Mouse (Mus musculus): ENCODE data around the gene Wbp1l. TPM values are rescaled to one million over a fixed set of nuclear protein-coding genes. Genes with fewer than 3 reads are reported as not detected.
A peak's percentile ranks its signal among the peaks of the same experiment; 100 is the strongest.
"Not testable (repeated sequence)": the region's sequence is repeated elsewhere in the genome, so short reads cannot be mapped to it uniquely, and the experiment has no call there.

Gene Wbp1l
- polyA plus RNA-seq, 1 experiment from 2014 or later = 31.7 TPM

- ATAC-seq (ENCODE audit: low FRiP score) = no peak
- Histone ChIP-seq H3K36me3 (replicated peaks; ENCODE audit: control insufficient read depth, insufficient read depth) (0 out of 2 replicates have a peak, but pooled peaks cover 6% of the 10 kb centered on the region), H3K4me2 (replicated peaks) (no peak overlapping the region), H3K9me3 (ENCODE audit: control insufficient read depth, low read length) (no peaks in the 10 kb centered on the region), H3K27ac (no peak overlapping the region), H3K9ac (no peak overlapping the region), H3K27me3 (ENCODE audit: control insufficient read depth, insufficient read depth, low read length) (no peaks in the 10 kb centered on the region), H3K4me1 (replicated peaks; ENCODE audit: control insufficient read depth, insufficient read depth, low read length) (no peaks in the 10 kb centered on the region), H3K4me3 (replicated peaks; ENCODE audit: low read length) (no peak overlapping the region)
- 69% methylated on average over 14 of the region's 14 CpGs for WGBS
- no peak for DNase-seq (ENCODE audit: low spot score)
These were observed 34.8 kb upstream of the Wbp1l start for GRCm38 (mm10) chr19:46564043-46564462.

GRCm38 (mm10) chr19:46571211-46571877, 27.5 kb upstream of the Wbp1l start:
- peaks cover 18% of the 10 kb centered on the region; the same call in 1 of the 2 replicates for H3K4me1 ChIP-seq (replicated peaks; ENCODE audit: control insufficient read depth, insufficient read depth, low read length)
- H3K9me3 ChIP-seq (ENCODE audit: control insufficient read depth, low read length); ATAC-seq (ENCODE audit: low FRiP score); H3K27me3 ChIP-seq (ENCODE audit: control insufficient read depth, insufficient read depth, low read length); DNase-seq (ENCODE audit: low spot score); H3K36me3 ChIP-seq (replicated peaks; ENCODE audit: control insufficient read depth, insufficient read depth): not testable (repeated sequence)
- WGBS = 75% methylated on average over 3 of the region's 3 CpGs
- peak overlapping the region; percentile 78 for H3K9ac ChIP-seq
- 0 out of 2 replicates have a peak overlapping the region, but pooled peaks have one; percentile 82 for H3K27ac ChIP-seq
- peak overlapping the region; percentile 74 for H3K4me3 ChIP-seq (replicated peaks; ENCODE audit: low read length)
- H3K4me2 ChIP-seq (replicated peaks) = peak overlapping the region; percentile 87

GRCm38 (mm10) chr19:46571878-46572244, 27.0 kb upstream of the Wbp1l start:
- no peak for ATAC-seq (ENCODE audit: low FRiP score)
- Histone ChIP-seq H3K4me1 (replicated peaks; ENCODE audit: control insufficient read depth, insufficient read depth, low read length) (peaks cover 18% of the 10 kb centered on the region; the same call in 1 of the 2 replicates), H3K27ac (peak overlapping the region; percentile 82; the same call in 1 of the 2 replicates), H3K4me3 (replicated peaks; ENCODE audit: low read length) (peak overlapping the region; percentile 74), H3K9me3 (ENCODE audit: control insufficient read depth, low read length) (no peaks in the 10 kb centered on the region), H3K36me3 (replicated peaks; ENCODE audit: control insufficient read depth, insufficient read depth) (0 out of 2 replicates have a peak, but pooled peaks cover 3% of the 10 kb centered on the region), H3K9ac (peak overlapping the region; percentile 78), H3K27me3 (ENCODE audit: control insufficient read depth, insufficient read depth, low read length) (no peaks in the 10 kb centered on the region), H3K4me2 (replicated peaks) (peak overlapping the region; percentile 87)
- peak; percentile 37 for DNase-seq (ENCODE audit: low spot score)
- 11% methylated on average over 10 of the region's 10 CpGs for WGBS

- H3K36me3 ChIP-seq (replicated peaks; ENCODE audit: control insufficient read depth, insufficient read depth) = 0 out of 2 replicates have a peak, but pooled peaks cover 2% of the 10 kb centered on the region
- under 1% methylated on average over 17 of the region's 17 CpGs for WGBS
- DNase-seq (ENCODE audit: low spot score) (no peak), ATAC-seq (ENCODE audit: low FRiP score) (0 out of 2 replicates have a peak, but pooled peaks have one; percentile 16)
- H3K9me3 ChIP-seq (ENCODE audit: control insufficient read depth, low read length) = no peaks in the 10 kb centered on the region
- H3K9ac ChIP-seq = peak overlapping the region; percentile 78
- peaks cover 18% of the 10 kb centered on the region; the same call in 1 of the 2 replicates for H3K4me1 ChIP-seq (replicated peaks; ENCODE audit: control insufficient read depth, insufficient read depth, low read length)
- no peaks in the 10 kb centered on the region for H3K27me3 ChIP-seq (ENCODE audit: control insufficient read depth, insufficient read depth, low read length)
- peak overlapping the region; percentile 82 for H3K27ac ChIP-seq
- peak overlapping the region; percentile 74 for H3K4me3 ChIP-seq (replicated peaks; ENCODE audit: low read length)
- H3K4me2 ChIP-seq (replicated peaks) = peak overlapping the region; percentile 87
These were observed 26.3 kb upstream of the Wbp1l start for GRCm38 (mm10) chr19:46572548-46572947.

- H3K27ac ChIP-seq = peak within 1 kb of the TSS; percentile 82
- H3K9ac ChIP-seq = peak within 1 kb of the TSS; percentile 78
- under 1% methylated on average over 66 of the region's 67 CpGs for WGBS
- ATAC-seq (ENCODE audit: low FRiP score) = peak; percentile 97
- H3K27me3 ChIP-seq (ENCODE audit: control insufficient read depth, insufficient read depth, low read length) = no peaks in the 10 kb centered on the region
- peak within 1 kb of the TSS; percentile 74 for H3K4me3 ChIP-seq (replicated peaks; ENCODE audit: low read length)
- H3K4me1 ChIP-seq (replicated peaks; ENCODE audit: control insufficient read depth, insufficient read depth, low read length) = peaks cover 18% of the 10 kb centered on the region; the same call in 1 of the 2 replicates
- no peaks in the 10 kb centered on the region for H3K36me3 ChIP-seq (replicated peaks; ENCODE audit: control insufficient read depth, insufficient read depth)
- H3K4me2 ChIP-seq (replicated peaks) = peak within 1 kb of the TSS; percentile 87
- no peaks in the 10 kb centered on the region for H3K9me3 ChIP-seq (ENCODE audit: control insufficient read depth, low read length)
- DNase-seq (ENCODE audit: low spot score) = peak; percentile 96
These were observed 25.6 kb upstream of the Wbp1l start, which contains the start of the genes Arl3 and Sfxn2 for GRCm38 (mm10) chr19:46572951-46573937. Gene Arl3 (minus strand): TSS chr19:46573198. Gene Sfxn2 (plus strand): TSS chr19:46573365.

GRCm38 (mm10) chr19:46573990-46574389, 24.9 kb upstream of the Wbp1l start:
- Histone ChIP-seq H3K27me3 (ENCODE audit: control insufficient read depth, insufficient read depth, low read length) (no peaks in the 10 kb centered on the region), H3K9me3 (ENCODE audit: control insufficient read depth, low read length) (no peaks in the 10 kb centered on the region), H3K36me3 (replicated peaks; ENCODE audit: control insufficient read depth, insufficient read depth) (no peaks in the 10 kb centered on the region), H3K27ac (no peak overlapping the region), H3K4me3 (replicated peaks; ENCODE audit: low read length) (peak overlapping the region; percentile 74), H3K4me2 (replicated peaks) (peak overlapping the region; percentile 68), H3K4me1 (replicated peaks; ENCODE audit: control insufficient read depth, insufficient read depth, low read length) (peaks cover 18% of the 10 kb centered on the region; the same call in 1 of the 2 replicates), H3K9ac (peak overlapping the region; percentile 59; the same call in 1 of the 2 replicates)
- WGBS = 54% methylated on average over 6 of the region's 6 CpGs
- ATAC-seq (ENCODE audit: low FRiP score) (no peak), DNase-seq (ENCODE audit: low spot score) (no peak)

GRCm38 (mm10) chr19:46575196-46575595, 23.7 kb upstream of the Wbp1l start:
- DNase-seq (ENCODE audit: low spot score) (no peak), ATAC-seq (ENCODE audit: low FRiP score) (no peak)
- no peak overlapping the region for H3K9ac ChIP-seq
- no peaks in the 10 kb centered on the region for H3K36me3 ChIP-seq (replicated peaks; ENCODE audit: control insufficient read depth, insufficient read depth)
- H3K4me2 ChIP-seq (replicated peaks) = 0 out of 2 replicates have a peak overlapping the region, but pooled peaks have one; percentile 9
- no peak overlapping the region for H3K4me3 ChIP-seq (replicated peaks; ENCODE audit: low read length)
- WGBS = 57% methylated on average over 4 of the region's 4 CpGs
- H3K4me1 ChIP-seq (replicated peaks; ENCODE audit: control insufficient read depth, insufficient read depth, low read length) = peaks cover 18% of the 10 kb centered on the region; the same call in 1 of the 2 replicates
- no peaks in the 10 kb centered on the region for H3K9me3 ChIP-seq (ENCODE audit: control insufficient read depth, low read length)
- H3K27ac ChIP-seq = no peak overlapping the region
- H3K27me3 ChIP-seq (ENCODE audit: control insufficient read depth, insufficient read depth, low read length) = no peaks in the 10 kb centered on the region

- 59% methylated on average over 13 of the region's 13 CpGs for WGBS
- H3K36me3 ChIP-seq (replicated peaks; ENCODE audit: control insufficient read depth, insufficient read depth) = peaks cover 37% of the 10 kb centered on the region
- peak; percentile 66; the same call in 1 of the 2 replicates for ATAC-seq (ENCODE audit: low FRiP score)
These were observed 10.9 kb upstream of the Wbp1l start for GRCm38 (mm10) chr19:46587823-46588508.

More at GRCm38 (mm10) chr19:46587823-46588508, 10.9 kb upstream of the Wbp1l start:
- Histone ChIP-seq H3K27ac (no peak overlapping the region), H3K9ac (no peak overlapping the region), H3K27me3 (ENCODE audit: control insufficient read depth, insufficient read depth, low read length) (no peaks in the 10 kb centered on the region), H3K4me1 (replicated peaks; ENCODE audit: control insufficient read depth, insufficient read depth, low read length) (no peaks in the 10 kb centered on the region), H3K4me2 (replicated peaks) (no peak overlapping the region), H3K9me3 (ENCODE audit: control insufficient read depth, low read length) (no peaks in the 10 kb centered on the region), H3K4me3 (replicated peaks; ENCODE audit: low read length) (no peak overlapping the region)
- peak; percentile 92 for DNase-seq (ENCODE audit: low spot score)
